Mouse (Mus musculus) C2C12 (cell line): ENCODE data around the gene Pithd1.

Experiments used
- CTCF ChIP-seq: IDR thresholded peaks from one replicate; pipeline ENCODE4 v1.5.1; 2011; ENCODE audit not compliant: control insufficient read depth, insufficient read depth, insufficient read length
- FOSL1 ChIP-seq: IDR thresholded peaks from one replicate; pipeline ENCODE4 v1.8.0; 2011; ENCODE audit warnings: mild to moderate bottlenecking, low read length; ENCODE audit not compliant: poor library complexity, insufficient read depth, severe bottlenecking

DNA sequence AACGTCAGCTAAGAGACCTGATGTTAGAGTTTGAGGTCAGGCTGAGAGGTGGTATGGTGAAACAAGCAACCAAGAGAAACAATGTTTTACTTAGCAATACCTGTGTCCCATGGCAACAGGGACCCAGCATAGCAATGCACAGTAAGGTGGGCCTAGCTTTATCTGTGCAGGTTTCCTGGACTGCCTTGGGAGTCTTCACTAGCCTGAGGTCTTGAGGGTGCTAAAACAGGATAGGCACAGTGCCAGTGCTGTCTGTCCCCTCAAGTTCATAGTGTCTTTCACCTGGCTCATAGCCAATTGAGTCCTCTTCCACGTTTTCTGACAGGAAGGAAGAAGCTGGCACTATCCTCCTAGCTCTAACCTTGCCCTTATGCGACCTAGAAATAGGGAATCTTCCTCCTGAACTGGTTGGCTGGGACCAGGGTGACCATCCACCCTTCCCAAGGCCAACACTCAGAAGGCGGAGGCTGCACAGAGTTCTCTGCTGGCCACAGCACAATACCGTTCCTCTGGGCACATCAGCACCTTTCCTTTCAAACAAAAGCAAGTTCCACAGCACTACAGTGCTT is 17.1 kb upstream of the Pithd1 start:
- TF ChIP-seq CTCF, result no peak
- TF ChIP-seq FOSL1, result no peak
